Mouse (Mus musculus) CD4-positive, CD25-positive, alpha-beta regulatory T cell (primary cell): ENCODE data around the gene Atp6v1fnb. TPM values are rescaled to one million over a fixed set of nuclear protein-coding genes. Genes with fewer than 3 reads are reported as not detected.

Experiments
- polyA plus RNA-seq: library from polyadenylated mRNA; unstranded; fragments of 100-300 nt; shearing (Covaris generic); gene quantifications from one replicate; pipeline ENCODE4 v1.2.1, GENCODE M21; 2017

The Atp6v1fnb gene
- 0.43 TPM for polyA plus RNA-seq

DNA sequence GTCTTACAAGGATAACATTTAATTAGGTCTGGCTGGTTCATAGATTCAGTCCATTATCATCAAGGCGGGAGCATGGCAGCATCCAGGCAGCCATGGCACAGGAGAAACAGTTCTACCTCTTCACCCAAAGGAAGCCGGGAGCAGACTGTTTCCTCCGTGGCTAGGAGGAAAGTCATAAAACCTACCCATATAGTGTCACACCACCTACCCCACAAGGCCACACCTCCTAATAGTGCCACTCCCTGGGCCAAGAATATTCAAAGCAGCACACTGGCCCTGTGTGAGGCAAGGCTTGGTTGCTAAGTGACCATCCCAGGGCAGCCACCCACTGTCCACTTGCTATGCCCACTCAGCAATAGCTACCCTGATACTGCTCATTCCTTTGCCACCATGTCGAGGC, at the start of gene Atp6v1fnb:
TSS of gene Atp6v1fnb (plus strand) at position 301 of the 400 bp plus-strand sequence.

DNA sequence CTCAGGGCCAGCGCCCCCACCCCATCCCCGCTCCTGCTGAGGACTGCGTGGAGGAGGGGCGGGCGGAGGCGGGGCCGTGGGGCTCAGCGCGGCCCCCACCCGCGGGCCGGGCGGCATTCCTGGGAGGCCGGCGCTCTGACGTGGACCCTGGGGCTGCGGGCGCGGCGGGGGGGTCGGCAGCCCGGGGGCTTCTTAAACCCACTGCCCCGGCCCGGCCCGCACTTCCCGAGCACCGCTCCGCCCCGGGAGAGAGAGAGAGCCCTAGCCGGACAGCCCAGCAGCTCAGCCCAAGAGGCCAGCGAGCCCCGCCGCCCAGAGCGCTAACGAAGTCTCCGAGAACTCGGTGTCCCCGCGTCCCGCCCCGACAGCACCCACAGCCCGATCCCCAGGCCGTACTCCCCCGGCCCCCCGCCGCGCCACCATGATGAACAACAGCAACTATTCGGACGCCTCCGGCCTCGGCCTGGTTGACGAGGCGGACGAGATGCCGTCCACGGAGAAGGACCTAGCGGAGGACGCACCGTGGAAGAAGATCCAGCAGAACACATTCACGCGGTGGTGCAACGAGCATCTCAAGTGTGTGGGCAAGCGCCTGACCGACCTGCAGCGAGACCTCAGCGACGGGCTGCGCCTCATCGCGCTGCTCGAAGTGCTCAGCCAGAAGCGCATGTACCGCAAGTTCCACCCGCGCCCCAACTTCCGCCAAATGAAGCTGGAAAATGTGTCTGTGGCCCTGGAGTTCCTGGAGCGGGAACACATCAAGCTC, 38.0 kb upstream of the Atp6v1fnb start, which contains the start of gene Flnc:
TSS of gene Flnc (plus strand) at position 219 of the 766 bp plus-strand sequence.

DNA sequence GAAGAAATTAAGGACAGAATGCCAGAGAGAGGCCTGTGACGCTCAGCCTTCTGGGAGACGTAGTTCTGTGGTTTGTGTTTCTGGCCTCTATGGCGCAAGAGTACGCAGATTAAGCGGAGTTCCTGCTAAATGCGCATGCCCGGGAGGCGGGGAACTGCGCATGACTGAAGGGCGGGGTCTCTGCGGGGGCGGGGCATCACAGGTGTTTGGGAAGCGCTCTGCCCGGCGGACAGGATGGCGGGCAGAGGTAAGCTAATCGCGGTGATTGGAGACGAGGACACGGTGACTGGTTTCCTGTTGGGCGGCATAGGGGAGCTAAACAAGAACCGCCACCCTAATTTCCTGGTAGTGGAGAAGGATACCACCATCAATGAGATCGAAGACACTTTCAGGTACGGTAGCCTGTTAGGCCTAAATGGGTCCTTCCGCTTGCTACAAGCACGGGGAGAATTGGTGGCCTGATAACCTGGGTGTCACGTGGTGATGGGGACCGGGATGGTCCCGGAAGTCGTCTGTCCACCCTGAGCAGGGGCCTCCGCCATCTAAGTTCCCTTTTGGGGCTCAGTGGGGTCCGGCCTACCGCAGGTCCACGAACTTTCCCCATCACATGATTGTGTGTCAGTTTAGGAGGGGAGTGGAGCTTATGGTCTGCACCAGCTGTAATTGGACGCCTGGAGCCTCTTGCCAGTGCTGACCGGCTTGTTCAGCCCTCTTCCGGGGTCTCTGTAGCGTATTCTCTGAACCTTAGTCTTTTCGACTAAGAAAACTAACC, 3.5 kb upstream of the Atp6v1fnb start, which contains the start of gene Atp6v1f:
TSS of gene Atp6v1f (plus strand) at position 136 of the 772 bp plus-strand sequence.

DNA sequence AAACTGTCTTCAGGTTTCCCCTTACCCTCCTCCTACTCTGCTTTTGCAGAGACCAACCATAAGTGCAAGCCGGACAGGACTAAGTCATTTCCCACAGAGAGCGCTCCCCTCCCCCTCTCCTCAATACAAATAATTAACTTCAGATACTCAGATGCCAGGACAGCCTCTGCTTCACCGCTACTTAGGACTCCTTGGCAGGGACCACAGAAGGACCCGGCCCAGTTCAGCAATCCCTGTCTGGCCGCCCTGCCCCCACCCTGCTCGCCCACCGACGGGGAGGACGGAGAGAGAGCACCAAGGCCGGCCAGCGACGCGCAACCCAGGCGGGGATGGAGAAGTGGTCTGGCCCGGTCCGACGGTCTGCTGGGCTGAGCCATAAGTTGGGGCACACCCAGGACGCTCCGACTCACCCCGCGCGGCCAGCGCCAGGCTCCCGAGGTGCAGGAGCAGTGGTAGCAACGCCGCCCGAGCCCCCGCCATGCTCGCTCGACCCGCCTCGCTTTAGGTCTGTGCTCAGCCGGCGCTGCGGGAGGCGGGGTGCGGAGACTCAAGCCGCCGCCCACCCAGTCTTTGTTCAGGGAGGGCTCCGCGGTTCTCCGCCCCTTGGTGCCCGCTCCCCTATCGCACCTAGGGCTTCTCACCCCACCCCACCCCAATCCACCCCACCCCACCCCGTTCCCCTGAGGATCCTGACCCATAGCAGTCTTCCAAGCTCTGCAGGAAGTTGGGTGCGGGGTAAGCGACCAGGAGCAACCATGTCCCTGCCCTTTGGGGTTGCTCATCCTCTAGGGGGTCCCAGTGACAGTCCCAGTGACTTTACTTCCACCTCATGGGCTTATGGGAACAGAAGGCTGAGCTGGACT, 36.4 kb downstream of the Atp6v1fnb start, which contains the start of gene Kcp:
TSS of gene Kcp (minus strand) at position 506 of the 863 bp plus-strand sequence.

Other genes with a start within 250 kb of the Atp6v1fnb start
- 33.7 TPM for gene Hilpda, start 198.9 kb upstream of the Atp6v1fnb start, polyA plus RNA-seq
- 0.92 TPM for gene Fam71f2, start 191.8 kb upstream of the Atp6v1fnb start, polyA plus RNA-seq
- not detected for gene Fam71f1, start 152.3 kb upstream of the Atp6v1fnb start, polyA plus RNA-seq
- 101 TPM for gene Calu, start 123.4 kb upstream of the Atp6v1fnb start, polyA plus RNA-seq
- 0.17 TPM for gene Opn1sw, start 83.0 kb upstream of the Atp6v1fnb start, polyA plus RNA-seq
- 1.4 TPM for gene Ccdc136, start 75.1 kb upstream of the Atp6v1fnb start, polyA plus RNA-seq
- gene Flnc, start 38.2 kb upstream of the Atp6v1fnb start, polyA plus RNA-seq, result 0.04 TPM
- 342 TPM for gene Atp6v1f, start 3.7 kb upstream of the Atp6v1fnb start, polyA plus RNA-seq
- 0.51 TPM for gene Kcp, start 36.5 kb downstream of the Atp6v1fnb start, polyA plus RNA-seq
- gene Irf5, start 55.2 kb downstream of the Atp6v1fnb start, polyA plus RNA-seq, result 27.7 TPM
- 95.9 TPM for gene Tnpo3, start 138.4 kb downstream of the Atp6v1fnb start, polyA plus RNA-seq
- 0.18 TPM for gene Tspan33, start 222.8 kb downstream of the Atp6v1fnb start, polyA plus RNA-seq